Mouse (Mus musculus) ES-E14 (cell line): ENCODE measurements at regions not wholly inside any gene's neighbourhood (a gene's known extent, or its start where the extent isn't known, plus 50 kb on each side); places are given as distances from the start of the nearest gene placed in this dataset.

Experiments
- DNase-seq: peaks from one replicate; pipeline ENCODE4 v3.0.0-alpha.2; 2013; ENCODE audit warnings: low read depth, low spot score
- H3K27ac ChIP-seq: 2 replicates; pipeline ENCODE4 v1.5.1; 2012; ENCODE audit warnings: low read depth, mild to moderate bottlenecking, low read length, moderate library complexity, mixed read lengths; ENCODE audit not compliant: poor library complexity, insufficient read depth, severe bottlenecking
- H3K36me3 ChIP-seq: 2 replicates; pipeline ENCODE4 v1.6.1; 2012; ENCODE audit warnings: mild to moderate bottlenecking, low read length, moderate library complexity, mixed read lengths; ENCODE audit not compliant: control insufficient read depth, poor library complexity, insufficient read depth, severe bottlenecking
- H3K4me1 ChIP-seq, 2 experiments: fragments of 150-350 bp in 1 of 2; sonication (generic) in 1 of 2; 2 replicates each; pipeline ENCODE4 v1.6.1; 2012; ENCODE audit warnings: low read length in 2 of 2, mild to moderate bottlenecking in 1 of 2, mixed read lengths in 1 of 2; ENCODE audit not compliant: control insufficient read depth in 2 of 2, insufficient read depth in 2 of 2, poor library complexity in 1 of 2
- H3K4me3 ChIP-seq, 2 experiments: fragments of 150-350 bp in 1 of 2; sonication (generic) in 1 of 2; 2 replicates each; pipeline ENCODE4 v1.5.1; 2012; ENCODE audit warnings: low read length in 2 of 2, low read depth in 1 of 2, mild to moderate bottlenecking in 1 of 2, mixed read lengths in 1 of 2; ENCODE audit not compliant: insufficient read depth in 1 of 2, poor library complexity in 1 of 2, severe bottlenecking in 1 of 2
- H3K9ac ChIP-seq: 2 replicates; pipeline ENCODE4 v1.6.1; 2012; ENCODE audit warnings: low read depth, mild to moderate bottlenecking, low read length, mixed read lengths; ENCODE audit not compliant: poor library complexity, insufficient read depth, severe bottlenecking
- H3K9me3 ChIP-seq: fragments of 150-350 bp; sonication (generic); 2 replicates; pipeline ENCODE4 v1.6.1; 2012; ENCODE audit warnings: low read depth, mild to moderate bottlenecking, low read length; ENCODE audit not compliant: control insufficient read depth, insufficient read depth
- CHD2 ChIP-seq: IDR thresholded peaks from 2 replicates; pipeline ENCODE4 v1.6.1; 2014; ENCODE audit warnings: mild to moderate bottlenecking, low read depth, low read length, inconsistent platforms
- HCFC1 ChIP-seq: IDR thresholded peaks from 2 replicates; pipeline ENCODE4 v1.6.1; 2012; ENCODE audit warnings: low read length, inconsistent platforms, borderline replicate concordance; ENCODE audit not compliant: insufficient read depth
- MAFK ChIP-seq: IDR thresholded peaks from 2 replicates; pipeline ENCODE4 v1.6.1; 2014; ENCODE audit warnings: mild to moderate bottlenecking, low read depth, low read length, inconsistent platforms; ENCODE audit not compliant: insufficient read depth
- ZC3H11A ChIP-seq: IDR thresholded peaks from 2 replicates; pipeline ENCODE4 v1.6.1; 2012; ENCODE audit warnings: low read depth, mild to moderate bottlenecking, inconsistent platforms, low read length, borderline replicate concordance
- ZNF384 ChIP-seq: IDR thresholded peaks from 2 replicates; pipeline ENCODE4 v1.6.1; 2012; ENCODE audit warnings: low read depth, low read length, inconsistent platforms
- in situ Hi-C, 2 experiments: fragments of 600-800 bp; cut with MboI; formaldehyde crosslinking; loops; one replicate each; pipeline ENCODE4 v1.15.1; 2025; ENCODE audit warnings: low sequenced_read_pairs in 2 of 2, inconsistent platforms in 1 of 2; ENCODE audit not compliant: unreplicated experiment in 2 of 2

- no peaks in the 10 kb centered on the region for H3K36me3 ChIP-seq
- no peak overlapping the region for H3K4me3 ChIP-seq
- no peak overlapping the region for H3K27ac ChIP-seq
- H3K9me3 ChIP-seq: no peaks in the 10 kb centered on the region
- peaks cover 0 to 1% of the 10 kb centered on the region in 2 experiments; a peak in 2 of 4 replicates for H3K4me1 ChIP-seq
- H3K9ac ChIP-seq: no peak overlapping the region
- in situ Hi-C loops: no loop called here
- no peak for DNase-seq
- TF ChIP-seq ZNF384 (no peak), CHD2 (no peak), MAFK (no peak), HCFC1 (no peak), ZC3H11A (no peak)
These were observed 163.1 kb upstream of the Map1b start for GRCm38 (mm10) chr13:99679430-99679829.

GRCm38 (mm10) chr13:99676393-99676792 lies 160.1 kb upstream of the Map1b start:
- Histone ChIP-seq H3K4me3 (no peak overlapping the region), H3K9me3 (no peaks in the 10 kb centered on the region), H3K27ac (no peak overlapping the region), H3K9ac (no peak overlapping the region), H3K4me1 (peaks cover 0 to 1% of the 10 kb centered on the region in 2 experiments; a peak in 2 of 4 replicates), H3K36me3 (no peaks in the 10 kb centered on the region)
- no peak for DNase-seq
- in situ Hi-C loops: no loop called here
- TF ChIP-seq ZNF384 (no peak), MAFK (no peak), ZC3H11A (no peak), HCFC1 (no peak), CHD2 (no peak)

GRCm38 (mm10) chr13:99675951-99676350 lies 159.6 kb upstream of the Map1b start:
- TF ChIP-seq ZC3H11A: no peak
- TF ChIP-seq ZNF384: no peak
- no peak for TF ChIP-seq CHD2
- TF ChIP-seq HCFC1: no peak
- TF ChIP-seq MAFK: no peak

GRCm38 (mm10) chr13:99672714-99673113 lies 156.4 kb upstream of the Map1b start:
- Histone ChIP-seq H3K27ac (no peak overlapping the region), H3K4me3 (no peak overlapping the region), H3K36me3 (no peaks in the 10 kb centered on the region), H3K4me1 (peaks cover 0 to 1% of the 10 kb centered on the region in 2 experiments; a peak in 2 of 4 replicates), H3K9ac (no peak overlapping the region), H3K9me3 (no peaks in the 10 kb centered on the region)
- no peak for TF ChIP-seq HCFC1
- TF ChIP-seq ZNF384: no peak
- TF ChIP-seq MAFK: no peak
- TF ChIP-seq ZC3H11A: no peak
- TF ChIP-seq CHD2: no peak
- in situ Hi-C loops: no loop called here
- no peak for DNase-seq

More at GRCm38 (mm10) chr13:99675951-99676350, 159.6 kb upstream of the Map1b start:
- in situ Hi-C loops: no loop called here
- Histone ChIP-seq H3K4me3 (no peak overlapping the region), H3K9me3 (no peaks in the 10 kb centered on the region), H3K36me3 (no peaks in the 10 kb centered on the region), H3K9ac (no peak overlapping the region), H3K4me1 (peaks cover 0 to 1% of the 10 kb centered on the region in 2 experiments; a peak in 2 of 4 replicates), H3K27ac (no peak overlapping the region)
- DNase-seq: no peak

- no peak overlapping the region for H3K9ac ChIP-seq
- peaks cover 0 to 1% of the 10 kb centered on the region in 2 experiments; a peak in 2 of 4 replicates for H3K4me1 ChIP-seq
- no peak overlapping the region for H3K27ac ChIP-seq
- no peak for DNase-seq
- H3K36me3 ChIP-seq: no peaks in the 10 kb centered on the region
- no peak for TF ChIP-seq HCFC1
- TF ChIP-seq MAFK: no peak
- TF ChIP-seq ZNF384: no peak
- TF ChIP-seq CHD2: no peak
- no peak for TF ChIP-seq ZC3H11A
- in situ Hi-C loops: no loop called here
- H3K4me3 ChIP-seq: no peak overlapping the region
- no peaks in the 10 kb centered on the region for H3K9me3 ChIP-seq
These were observed 155.4 kb upstream of the Map1b start for GRCm38 (mm10) chr13:99671747-99672146.
